Mouse (Mus musculus): ENCODE results near the gene Recql5.
"Not testable (repeated sequence)": the region's sequence is repeated elsewhere in the genome, so short reads cannot be mapped to it uniquely, and the experiment has no call there.

The Recql5 gene

DNA sequence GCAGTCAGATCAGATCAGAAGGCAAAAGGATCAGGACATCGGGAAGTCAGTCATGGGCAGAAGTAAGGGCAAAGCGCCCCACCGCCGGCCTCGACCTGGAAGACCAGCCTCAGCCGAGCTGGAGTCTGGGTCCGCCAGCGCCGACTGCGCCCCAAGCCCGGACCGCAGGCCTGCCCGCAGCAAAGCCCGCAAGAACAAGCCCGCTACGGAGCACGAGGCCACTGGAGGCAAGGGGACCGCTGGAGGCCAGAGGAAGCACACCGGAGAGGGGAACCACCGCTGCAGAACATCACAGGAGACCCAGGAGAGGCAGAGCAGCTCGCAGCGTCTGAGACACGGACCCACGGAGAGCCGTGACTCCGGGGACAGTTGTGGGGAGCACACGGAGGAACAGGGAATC, 74.9 kb downstream of the Recql5 start, which contains the start of gene Myo15b:
Gene Myo15b, plus strand, starts transcription at position 53 of the 400 bp plus-strand sequence.
- DNase-seq (ENCODE audit: low spot score), result no peak

DNA sequence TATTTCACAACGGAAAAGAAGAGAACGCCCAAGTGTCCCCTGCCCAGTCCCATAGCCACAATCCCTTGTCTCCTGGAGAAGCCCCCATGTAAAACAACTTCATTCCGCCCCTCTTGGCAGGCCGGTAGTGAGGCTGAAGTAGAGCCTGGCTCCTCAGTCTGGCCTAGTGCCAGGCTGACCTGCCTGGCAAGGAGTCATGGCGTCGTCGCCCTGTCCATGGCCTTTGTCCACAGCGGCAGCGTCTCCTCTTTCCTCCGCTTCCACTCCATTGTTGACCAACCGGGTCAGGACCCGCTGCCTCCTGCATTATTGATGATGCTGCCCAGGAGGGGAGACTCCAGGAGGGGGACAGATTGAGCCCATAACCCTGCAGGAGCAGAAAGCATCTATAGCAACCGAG, 75.3 kb downstream of the Recql5 start:
- DNase-seq (ENCODE audit: low spot score), result no peak

DNA sequence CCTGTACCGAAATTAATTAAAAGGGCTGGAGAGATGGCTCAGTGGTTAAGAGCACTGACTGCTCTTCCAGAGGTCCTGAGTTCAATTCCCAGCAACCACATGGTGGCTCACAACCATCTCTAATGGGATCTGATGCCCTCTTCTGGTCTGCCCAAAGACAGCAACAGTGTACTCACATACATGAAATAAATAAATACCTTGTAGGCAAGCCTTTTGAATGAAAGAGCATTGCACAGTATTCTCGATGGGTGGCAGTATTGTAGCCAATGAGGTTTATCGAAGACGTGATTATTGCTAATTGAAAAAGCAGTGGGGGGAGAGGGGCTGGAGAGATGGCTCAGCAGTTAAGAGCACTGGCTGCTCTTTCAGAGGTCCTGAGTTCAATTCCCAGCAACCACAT, 76.1 kb downstream of the Recql5 start:
- DNase-seq (ENCODE audit: low spot score), result not testable (repeated sequence)

DNA sequence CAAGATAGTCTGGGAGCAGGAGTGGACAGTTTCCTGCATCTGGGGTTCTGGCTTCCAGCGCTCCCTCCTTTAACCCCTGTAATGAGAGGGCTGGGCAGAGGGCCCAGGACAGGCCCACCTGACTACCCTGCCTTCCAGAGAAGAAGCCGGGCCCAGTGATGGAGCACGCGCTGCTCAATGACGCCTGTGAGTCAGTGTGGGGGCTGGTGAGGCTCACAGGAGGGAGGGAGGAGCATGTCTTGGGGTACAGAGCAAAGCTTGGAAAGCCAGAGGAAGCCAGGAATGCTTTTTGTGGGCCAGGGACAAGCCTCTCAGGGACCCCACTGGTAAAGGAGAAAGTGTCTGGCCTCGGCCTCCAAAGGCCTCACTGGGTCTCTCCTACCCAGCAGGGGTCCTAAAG, 78.6 kb downstream of the Recql5 start:
- no peak for DNase-seq (ENCODE audit: low spot score)

DNA sequence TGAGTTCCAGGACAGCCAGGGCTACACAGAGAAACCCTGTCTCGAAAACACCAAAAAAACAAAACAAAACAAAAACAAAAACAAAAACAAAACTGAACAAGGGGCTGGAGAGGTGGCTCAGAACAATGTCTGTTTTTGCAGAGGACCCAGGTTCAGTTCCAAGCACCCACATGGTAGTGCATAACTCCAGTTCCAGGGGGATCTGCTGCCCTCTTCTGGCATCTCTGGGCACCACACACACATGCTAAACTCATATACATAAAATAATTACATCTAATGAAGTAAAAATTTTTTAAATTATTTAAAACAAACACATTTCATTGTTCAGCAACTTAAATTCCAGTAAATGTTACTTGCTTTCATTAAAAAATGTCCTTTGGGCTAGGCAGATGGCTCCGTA, 87.5 kb downstream of the Recql5 start:
- no peak for DNase-seq (ENCODE audit: low spot score)

DNA sequence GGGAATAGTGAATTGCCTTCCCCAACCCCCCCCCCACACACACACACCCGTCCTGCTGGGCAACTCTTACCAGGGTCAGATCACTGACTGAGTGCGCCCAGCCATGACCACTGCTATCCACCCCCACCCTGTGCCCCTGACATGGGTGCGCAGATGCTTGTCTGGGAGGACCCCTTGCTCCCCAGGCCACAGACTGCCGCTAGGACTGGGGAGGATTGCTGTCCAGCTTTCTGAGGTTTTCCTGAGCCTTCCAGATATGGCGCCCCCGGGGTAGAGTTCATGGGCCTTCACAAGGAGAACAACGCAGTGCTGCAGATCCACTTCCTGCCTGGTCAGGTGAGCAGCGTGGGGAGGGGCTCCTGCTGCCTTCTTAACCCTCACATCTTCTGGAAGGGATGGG, 89.0 kb downstream of the Recql5 start:
- DNase-seq (ENCODE audit: low spot score), result no peak

DNA sequence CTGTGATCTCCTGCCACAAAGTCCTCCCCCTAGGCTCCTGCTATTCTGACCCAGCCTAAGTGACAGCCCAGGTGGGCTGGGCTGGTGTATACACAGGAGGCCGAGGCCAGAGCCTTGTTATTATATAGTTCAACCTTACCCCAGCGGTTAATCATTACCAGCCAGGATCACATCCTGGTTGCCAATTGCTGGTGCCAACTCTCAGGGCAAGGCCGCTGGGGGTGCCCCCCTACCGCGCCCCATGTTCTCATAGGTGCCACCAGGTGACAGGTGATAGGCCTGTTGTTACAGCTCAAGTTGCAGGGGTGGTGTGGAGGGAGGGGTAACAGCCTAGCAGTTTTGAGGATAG, 89.4 kb downstream of the Recql5 start:
- DNase-seq (ENCODE audit: low spot score), result no peak

DNA sequence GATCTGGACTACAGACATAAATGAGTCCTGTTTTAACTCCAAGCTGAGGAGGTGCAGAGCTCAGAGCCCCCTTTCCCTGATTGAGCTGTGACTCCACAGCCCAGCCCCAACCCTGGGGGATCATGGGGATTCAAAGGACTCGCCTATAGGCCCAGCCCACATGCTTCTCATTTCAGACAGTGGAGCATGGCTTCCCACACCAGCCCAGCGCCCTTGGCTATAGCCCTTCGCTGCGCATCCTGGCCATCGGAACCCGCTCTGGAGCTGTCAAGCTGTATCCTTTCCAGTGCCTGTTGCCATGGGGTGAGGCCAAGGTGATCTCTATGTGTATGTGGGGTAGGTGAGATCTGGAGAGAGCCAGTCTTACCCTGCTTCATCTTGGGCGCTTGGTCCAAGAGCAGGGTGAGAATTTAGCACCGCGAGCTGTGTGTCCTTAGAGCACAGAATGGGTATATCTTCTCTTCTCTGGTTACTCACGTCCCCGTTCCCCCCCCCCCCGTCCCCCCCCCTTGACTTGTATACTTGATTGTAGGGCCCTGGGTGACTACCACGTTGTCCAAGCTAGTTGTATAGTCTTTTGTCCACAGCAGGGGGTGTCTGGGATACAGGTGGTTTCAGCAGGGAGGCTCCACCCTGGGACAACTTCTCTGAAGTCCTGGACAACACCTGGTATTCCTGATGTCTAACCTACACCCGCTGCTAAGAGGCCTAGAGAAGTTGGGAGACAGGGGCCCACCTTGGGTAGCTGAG, 90.0 kb downstream of the Recql5 start:
- DNase-seq (ENCODE audit: low spot score), result no peak

Data from testis, postnatal 14 days (tissue).